Mouse (Mus musculus) CH12.LX (cell line): ENCODE data around the gene Supt16. TPM values are rescaled to one million over a fixed set of nuclear protein-coding genes. Genes with fewer than 3 reads are reported as not detected.

Experiments used
- DNase-seq: peaks from one replicate; pipeline ENCODE4 v3.0.0-alpha.2; 2013; ENCODE audit errors: extremely low read depth
- H3K27ac ChIP-seq: 2 replicates; pipeline ENCODE4 v1.5.1; 2012; ENCODE audit warnings: low read depth, mild to moderate bottlenecking, control low read depth, moderate library complexity; ENCODE audit not compliant: insufficient read depth
- H3K27me3 ChIP-seq: replicated peaks from 2 replicates; pipeline ENCODE3; 2012; ENCODE audit warnings: inconsistent platforms
- H3K36me3 ChIP-seq, 2 experiments: replicated peaks in 1 of 2; 2 replicates each; pipeline versions ENCODE3 to v1.6.1; 2012; ENCODE audit warnings: inconsistent platforms in 1 of 2, low read length in 1 of 2, mild to moderate bottlenecking in 1 of 2, mixed read lengths in 1 of 2, moderate library complexity in 1 of 2; ENCODE audit not compliant: control insufficient read depth in 1 of 2, insufficient read depth in 1 of 2
- H3K4me1 ChIP-seq, 2 experiments: 2 replicates each; pipeline ENCODE4 v1.6.1; 2012; ENCODE audit warnings: inconsistent platforms in 1 of 2, moderate library complexity in 1 of 2; ENCODE audit not compliant: insufficient read depth in 2 of 2, control insufficient read depth in 1 of 2
- H3K4me2 ChIP-seq: 2 replicates; pipeline ENCODE4 v1.6.1; 2012; ENCODE audit warnings: low read depth, mild to moderate bottlenecking, control low read depth; ENCODE audit not compliant: poor library complexity, insufficient read depth, severe bottlenecking
- H3K4me3 ChIP-seq, 3 experiments: fragments of 150-350 bp in 1 of 3; sonication (generic) in 1 of 3; replicated peaks in 1 of 3; 2 replicates each; pipeline versions ENCODE3 to v1.5.1; 2011 to 2012; ENCODE audit warnings: low read depth in 2 of 3, low read length in 2 of 3, mild to moderate bottlenecking in 2 of 3, moderate library complexity in 2 of 3, control low read depth in 1 of 3, improper control_type of control experiment in 1 of 3, inconsistent platforms in 1 of 3, mixed read lengths in 1 of 3; ENCODE audit not compliant: poor library complexity in 1 of 3
- H3K79me2 ChIP-seq: replicated peaks from 2 replicates; pipeline ENCODE4 v1.6.1; 2012; ENCODE audit warnings: mild to moderate bottlenecking, moderate library complexity; ENCODE audit not compliant: control insufficient read depth, poor library complexity, insufficient read depth, severe bottlenecking; ENCODE audit errors: extremely low read depth
- H3K9ac ChIP-seq: 2 replicates; pipeline ENCODE4 v1.6.1; 2012; ENCODE audit warnings: low read depth, mild to moderate bottlenecking, control low read depth, moderate library complexity; ENCODE audit not compliant: insufficient read depth
- H3K9me3 ChIP-seq: replicated peaks from 2 replicates; pipeline ENCODE3; 2012; ENCODE audit warnings: low read length, inconsistent platforms, mixed read lengths
- BHLHE40 ChIP-seq: IDR thresholded peaks from 2 replicates; pipeline ENCODE4 v1.6.1; 2011; ENCODE audit warnings: mild to moderate bottlenecking, low read depth, low read length, improper control_type of control experiment
- CHD1 ChIP-seq: IDR thresholded peaks from 2 replicates; pipeline ENCODE4 v1.6.1; 2012; ENCODE audit warnings: low read depth, low read length, improper control_type of control experiment, inconsistent platforms
- CTCF ChIP-seq, 2 experiments: IDR thresholded peaks in 1 of 2; conservative IDR thresholded peaks in 1 of 2; 2 replicates each; pipeline ENCODE4 v1.5.1; 2011 to 2012; ENCODE audit warnings: low read depth in 2 of 2, low read length in 2 of 2, improper control_type of control experiment in 1 of 2, inconsistent platforms in 1 of 2, mild to moderate bottlenecking in 1 of 2, moderate library complexity in 1 of 2
- ELF1 ChIP-seq: IDR thresholded peaks from 2 replicates; pipeline ENCODE4 v1.6.1; 2014; ENCODE audit warnings: low read depth, mild to moderate bottlenecking, inconsistent platforms, low read length, improper control_type of control experiment
- ETS1 ChIP-seq: conservative IDR thresholded peaks from 2 replicates; pipeline ENCODE4 v1.6.1; 2012; ENCODE audit warnings: low read depth, mild to moderate bottlenecking, inconsistent platforms, low read length, improper control_type of control experiment, moderate library complexity
- HCFC1 ChIP-seq: IDR thresholded peaks from 2 replicates; pipeline ENCODE4 v1.6.1; 2012; ENCODE audit warnings: low read depth, mild to moderate bottlenecking, inconsistent platforms, low read length, improper control_type of control experiment
- IRF4 ChIP-seq: IDR thresholded peaks from 2 replicates; pipeline ENCODE4 v1.6.1; 2014; ENCODE audit warnings: low read depth, mild to moderate bottlenecking, inconsistent platforms, low read length, improper control_type of control experiment
- JUN ChIP-seq: IDR thresholded peaks from 2 replicates; pipeline ENCODE4 v1.6.1; 2011; ENCODE audit warnings: low read depth, mild to moderate bottlenecking, low read length, improper control_type of control experiment, moderate library complexity; ENCODE audit not compliant: insufficient read depth
- JUND ChIP-seq: conservative IDR thresholded peaks from 2 replicates; pipeline ENCODE4 v1.6.1; 2011; ENCODE audit warnings: low read depth, low read length, improper control_type of control experiment
- MAFK ChIP-seq: IDR thresholded peaks from 2 replicates; pipeline ENCODE4 v1.6.1; 2011; ENCODE audit warnings: low read length, improper control_type of control experiment; ENCODE audit not compliant: insufficient replicate concordance
- MAZ ChIP-seq: IDR thresholded peaks from 2 replicates; pipeline ENCODE4 v1.6.1; 2012; ENCODE audit warnings: low read depth, mild to moderate bottlenecking, inconsistent platforms, low read length, improper control_type of control experiment, moderate library complexity
- MXI1 ChIP-seq: IDR thresholded peaks from 2 replicates; pipeline ENCODE4 v1.6.1; 2011; ENCODE audit warnings: mild to moderate bottlenecking, low read depth, low read length, improper control_type of control experiment
- NELFE ChIP-seq: IDR thresholded peaks from 2 replicates; pipeline ENCODE4 v1.6.1; 2011; ENCODE audit warnings: low read depth, low read length, improper control_type of control experiment
- POLR2A ChIP-seq: IDR thresholded peaks from 2 replicates; pipeline ENCODE4 v1.6.1; 2011; ENCODE audit warnings: low read depth, mild to moderate bottlenecking, improper control_type of control experiment, low read length
- POLR2AphosphoS2 ChIP-seq: IDR thresholded peaks from 2 replicates; pipeline ENCODE4 v1.6.1; 2011; ENCODE audit warnings: low read depth, low read length, improper control_type of control experiment
- RAD21 ChIP-seq: IDR thresholded peaks from 2 replicates; pipeline ENCODE4 v1.6.1; 2011; ENCODE audit warnings: low read depth, mild to moderate bottlenecking, low read length, improper control_type of control experiment, moderate library complexity
- RCOR1 ChIP-seq: conservative IDR thresholded peaks from 2 replicates; pipeline ENCODE4 v1.6.1; 2012; ENCODE audit warnings: low read depth, mild to moderate bottlenecking, inconsistent platforms, low read length, improper control_type of control experiment
- SIN3A ChIP-seq: IDR thresholded peaks from 2 replicates; pipeline ENCODE4 v1.6.1; 2012; ENCODE audit warnings: low read length, improper control_type of control experiment, inconsistent platforms
- SMC3 ChIP-seq: IDR thresholded peaks from 2 replicates; pipeline ENCODE4 v1.6.1; 2011; ENCODE audit warnings: low read depth, low read length, improper control_type of control experiment
- TBP ChIP-seq: conservative IDR thresholded peaks from 2 replicates; pipeline ENCODE4 v1.6.1; 2011; ENCODE audit warnings: low read depth, low read length, improper control_type of control experiment
- TCF12 ChIP-seq: IDR thresholded peaks from 2 replicates; pipeline ENCODE4 v1.6.1; 2014; ENCODE audit warnings: low read depth, mild to moderate bottlenecking, inconsistent platforms, low read length, improper control_type of control experiment
- UBTF ChIP-seq: IDR thresholded peaks from 2 replicates; pipeline ENCODE4 v1.6.1; 2012; ENCODE audit warnings: low read depth, mild to moderate bottlenecking, inconsistent platforms, low read length, improper control_type of control experiment, moderate library complexity
- USF2 ChIP-seq: conservative IDR thresholded peaks from 2 replicates; pipeline ENCODE4 v1.6.1; 2011; ENCODE audit warnings: low read depth, low read length, improper control_type of control experiment
- ZC3H11A ChIP-seq: IDR thresholded peaks from 2 replicates; pipeline ENCODE4 v1.6.1; 2012; ENCODE audit warnings: low read depth, mild to moderate bottlenecking, inconsistent platforms, low read length, improper control_type of control experiment
- ZKSCAN1 ChIP-seq: IDR thresholded peaks from 2 replicates; pipeline ENCODE4 v1.6.1; 2012; ENCODE audit warnings: low read depth, inconsistent platforms, low read length, improper control_type of control experiment, borderline replicate concordance
- ZMIZ1 ChIP-seq: IDR thresholded peaks from 2 replicates; pipeline ENCODE4 v1.6.1; 2012; ENCODE audit warnings: low read depth, mild to moderate bottlenecking, inconsistent platforms, low read length, improper control_type of control experiment
- ZNF384 ChIP-seq: IDR thresholded peaks from 2 replicates; pipeline ENCODE4 v1.6.1; 2012; ENCODE audit warnings: low read depth, low read length, improper control_type of control experiment, inconsistent platforms
- dilution Hi-C: fragments of 300-500 bp; cut with MboI; formaldehyde crosslinking; loops from 2 replicates; pipeline ENCODE4 v1.14.3; 2020; ENCODE audit warnings: low sequenced_read_pairs; ENCODE audit not compliant: extremely low pct_unique_long_range_greater_than_20kb, extremely low pct_ligation_motif_present
- in situ Hi-C: fragments of 300-500 bp; cut with MboI; formaldehyde crosslinking; loops from 3 replicates; pipeline ENCODE4 v1.14.3; 2019; ENCODE audit warnings: low sequenced_read_pairs, low pct_ligation_motif_present, low pct_unique_long_range_greater_than_20kb, mixed read lengths
- polyA plus RNA-seq: library from polyadenylated mRNA; unstranded; fragments of >175 nt; gene quantifications from 2 replicates; pipeline ENCODE4 v1.2.1, GENCODE M21; 2012; ENCODE audit warnings: low read depth; ENCODE audit not compliant: insufficient read length
- total RNA-seq, 2 experiments: library from RNA; depleted of rRNA; stranded (reverse); fragments of 300-350 nt in 1 of 2; fragments of >200 nt in 1 of 2; gene quantifications; 2 replicates each; pipeline ENCODE4 v1.2.3; 2012 to 2014

Gene Supt16
- total and polyA plus RNA-seq, 3 experiments, result 64.8 to 114 (median 78.6) TPM

DNA sequence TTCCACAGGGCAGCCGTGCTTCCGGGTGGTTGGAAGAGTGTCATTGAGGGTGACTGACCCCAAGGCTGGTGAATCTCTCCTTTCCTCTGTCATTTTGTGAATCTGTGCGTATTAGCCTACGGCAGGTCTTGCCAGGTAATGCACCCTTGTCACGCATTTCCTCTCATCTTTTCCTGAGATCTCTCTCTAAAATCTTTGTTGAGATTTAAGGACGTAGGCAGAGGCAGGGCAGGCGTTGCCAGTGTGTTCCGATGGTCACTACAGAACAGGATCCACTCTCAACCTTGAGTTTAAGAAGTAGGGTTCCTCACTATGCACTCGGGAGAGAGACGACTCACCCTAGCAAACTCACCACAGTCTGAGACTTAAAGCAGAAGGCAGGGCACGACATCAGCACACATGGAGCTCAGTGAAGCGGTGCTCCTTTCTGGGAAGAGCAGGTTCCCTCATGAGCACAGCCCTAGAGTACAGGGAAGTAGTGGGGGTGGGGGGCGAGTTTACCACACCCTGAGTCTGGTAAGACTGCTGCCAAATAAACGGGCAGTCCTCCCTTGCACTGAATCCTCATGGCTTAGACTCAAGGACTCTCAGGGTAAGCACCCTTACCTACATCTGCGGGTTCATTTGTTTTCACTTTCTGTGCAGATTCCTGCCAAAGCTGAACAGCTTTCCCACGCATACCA is 55.6 kb downstream of the Supt16 start:
- dilution Hi-C loops, result no loop called here
- TF ChIP-seq TBP (0 out of 2 replicates have a peak, but pooled peaks have one; percentile 3), SIN3A (peak; percentile 22; the same call in 1 of the 2 replicates), POLR2A (0 out of 2 replicates have a peak, but pooled peaks have one; percentile 6), MXI1 (0 out of 2 replicates have a peak, but pooled peaks have one; percentile 40), ZNF384 (no peak; the same call in 1 of the 2 replicates), ELF1 (no peak), UBTF (no peak), BHLHE40 (0 out of 2 replicates have a peak, but pooled peaks have one; percentile 14)
- H3K4me3 ChIP-seq, result peak overlapping the region; percentile 50 to 72 (median 61)

DNA sequence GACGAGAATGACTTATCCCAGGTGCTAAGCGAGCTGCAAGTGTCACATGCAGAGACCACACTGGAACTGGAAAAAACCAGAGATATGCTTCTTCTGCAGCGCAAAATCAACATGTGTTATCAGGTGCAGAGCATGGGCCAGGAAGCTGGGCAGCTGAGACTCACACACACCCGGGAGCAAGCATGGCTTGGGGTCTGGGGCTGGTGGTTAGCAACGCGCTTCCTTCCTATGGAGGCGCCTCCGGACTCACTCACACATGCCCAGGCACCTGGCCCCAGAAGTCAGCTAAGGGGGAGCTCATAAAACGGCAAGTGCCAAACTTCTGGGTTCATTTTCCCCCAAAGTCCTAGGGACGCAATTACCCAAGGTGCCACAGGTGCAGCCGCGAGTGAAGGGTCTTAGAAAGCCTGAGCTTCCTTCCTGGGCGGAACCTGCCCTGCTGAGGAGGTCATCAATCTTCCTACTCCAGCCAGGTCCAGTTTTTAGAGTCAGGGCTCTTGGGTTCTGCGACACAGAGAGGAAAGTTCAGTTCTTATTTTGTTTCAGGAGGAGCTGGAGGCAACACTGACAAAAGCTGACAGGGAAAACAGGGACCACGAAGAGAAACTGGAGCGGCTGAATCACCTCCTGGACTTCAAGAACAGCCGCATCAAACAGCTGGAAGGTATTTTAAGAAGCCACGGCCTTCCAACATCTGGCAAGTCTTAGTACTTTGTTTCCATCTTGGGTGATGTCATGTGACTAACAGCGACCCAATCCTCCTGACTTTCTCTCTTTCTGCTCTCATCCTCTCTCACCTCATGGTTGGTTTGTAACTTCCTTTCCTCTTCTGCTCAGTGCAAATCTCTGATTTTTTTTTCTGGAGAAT is 56.4 kb downstream of the Supt16 start:
- Histone ChIP-seq H3K4me3 (peak overlapping the region; percentile 50 to 72 (median 61)), H3K9me3 (no peaks in the 10 kb centered on the region), H3K4me2 (peak overlapping the region; percentile 88), H3K36me3 (peaks cover 12 to 26% of the 10 kb centered on the region in 2 experiments), H3K4me1 (peaks cover 13 to 34% of the 10 kb centered on the region in 2 experiments), H3K9ac (peak overlapping the region; percentile 93), H3K27ac (peak overlapping the region; percentile 80), H3K79me2 (0 out of 2 replicates have a peak, but pooled peaks cover 4% of the 10 kb centered on the region), H3K27me3 (no peaks in the 10 kb centered on the region)
- dilution Hi-C loops, result no loop called here
- in situ Hi-C loops, result no loop called here
- peak; percentile 75 for DNase-seq
- no peak for TF ChIP-seq RAD21
- peak; percentile 56; the same call in 1 of the 2 replicates for TF ChIP-seq NELFE
- no peak for TF ChIP-seq RCOR1
- TF ChIP-seq ZNF384, result peak; percentile 58
- TF ChIP-seq ZMIZ1, result no peak
- TF ChIP-seq CHD1, result no peak
- peak; percentile 80 for TF ChIP-seq USF2
- peak; percentile 58 for TF ChIP-seq MXI1
- TF ChIP-seq POLR2AphosphoS2, result no peak
- no peak for TF ChIP-seq MAZ
- peak; percentile 30; the same call in 1 of the 2 replicates for TF ChIP-seq JUN
- TF ChIP-seq SIN3A, result peak; percentile 95
- no peak for TF ChIP-seq ZC3H11A
- TF ChIP-seq UBTF, result no peak
- no peak for TF ChIP-seq MAFK
- peak; percentile 62; the same call in 1 of the 2 replicates for TF ChIP-seq ELF1
- peak; percentile 92 for TF ChIP-seq ETS1
- TF ChIP-seq CTCF (conservative IDR thresholded peaks at IDR 0.05 in 1 of 2, IDR thresholded peaks at IDR 0.05 in 1 of 2; ENCODE audit: low read depth in 2 of 2, low read length in 2 of 2), result no peak
- peak; percentile 65 for TF ChIP-seq TCF12
- TF ChIP-seq SMC3, result no peak
- peak; percentile 63 for TF ChIP-seq TBP
- TF ChIP-seq HCFC1, result peak; percentile 37
- no peak for TF ChIP-seq ZKSCAN1
- peak; percentile 57; the same call in 1 of the 2 replicates for TF ChIP-seq IRF4
- peak; percentile 58 for TF ChIP-seq JUND

More for the DNA sequence above, 55.6 kb downstream of the Supt16 start:
- in situ Hi-C loops, result no loop called here
- no peaks in the 10 kb centered on the region for H3K27me3 ChIP-seq
- peak overlapping the region; percentile 88 for H3K4me2 ChIP-seq
- no peak for DNase-seq
- H3K79me2 ChIP-seq, result 0 out of 2 replicates have a peak, but pooled peaks cover 4% of the 10 kb centered on the region
- H3K4me1 ChIP-seq, result peaks cover 13 to 34% of the 10 kb centered on the region in 2 experiments
- no peaks in the 10 kb centered on the region for H3K9me3 ChIP-seq
- peak overlapping the region; percentile 93 for H3K9ac ChIP-seq
- peaks cover 12 to 32% of the 10 kb centered on the region in 2 experiments for H3K36me3 ChIP-seq
- H3K27ac ChIP-seq, result peak overlapping the region; percentile 38
